Mouse (Mus musculus): ENCODE measurements around the gene Krtap28-10. TPM values are rescaled to one million over a fixed set of nuclear protein-coding genes. Genes with fewer than 3 reads are reported as not detected.

Krtap28-10 gene
- not detected for polyA plus RNA-seq (2014; fragmentation: Illumina TruSeq; extraction: RNeasy Lipid Tissue Mini Kit (QIAGEN cat#74804); ENCODE audit: low read depth, low replicate concordance)

GRCm38 (mm10) chr1:83042380-83042779 is at the start of gene Krtap28-10:
Gene Krtap28-10 (minus strand): TSS chr1:83042480.

GRCm38 (mm10) chr1:83060643-83061042 is 18.4 kb upstream of the Krtap28-10 start, which contains the start of gene Krtap28-13:
Gene Krtap28-13 (plus strand): TSS chr1:83060930.

GRCm38 (mm10) chr1:83059278-83059677 is 17.0 kb upstream of the Krtap28-10 start, which contains the start of gene A030005K14Rik:
Gene A030005K14Rik (minus strand): TSS chr1:83059378.

GRCm38 (mm10) chr1:83044882-83045427 is 2.7 kb upstream of the Krtap28-10 start, which contains the start of gene Gm47969:
Gene Gm47969 (plus strand): TSS chr1:83044932.

GRCm38 (mm10) chr1:83038109-83038672 is 4.1 kb downstream of the Krtap28-10 start, which contains the start of gene Slc19a3:
Gene Slc19a3 (minus strand): TSS chr1:83038448.

GRCm38 (mm10) chr1:83000306-83000705 is 42.0 kb downstream of the Krtap28-10 start, which contains the start of gene Gm47959:
Gene Gm47959 (plus strand): TSS chr1:83000548.

Other genes with a start within 250 kb of the Krtap28-10 start
- 18.7 TPM for gene Agfg1, start 203.0 kb downstream of the Krtap28-10 start, polyA plus RNA-seq (2014; fragmentation: Illumina TruSeq; extraction: RNeasy Lipid Tissue Mini Kit (QIAGEN cat#74804); ENCODE audit: low read depth, low replicate concordance)
- gene A030005L19Rik, start 129.2 kb downstream of the Krtap28-10 start, polyA plus RNA-seq (2014; fragmentation: Illumina TruSeq; extraction: RNeasy Lipid Tissue Mini Kit (QIAGEN cat#74804); ENCODE audit: low read depth, low replicate concordance), result not detected
- gene A030014E15Rik, start 117.6 kb downstream of the Krtap28-10 start, polyA plus RNA-seq (2014; fragmentation: Illumina TruSeq; extraction: RNeasy Lipid Tissue Mini Kit (QIAGEN cat#74804); ENCODE audit: low read depth, low replicate concordance), result not detected
- gene Gm6217, start 111.1 kb downstream of the Krtap28-10 start, polyA plus RNA-seq (2014; fragmentation: Illumina TruSeq; extraction: RNeasy Lipid Tissue Mini Kit (QIAGEN cat#74804); ENCODE audit: low read depth, low replicate concordance), result not detected
- gene A030003K21Rik, start 99.1 kb downstream of the Krtap28-10 start, polyA plus RNA-seq (2014; fragmentation: Illumina TruSeq; extraction: RNeasy Lipid Tissue Mini Kit (QIAGEN cat#74804); ENCODE audit: low read depth, low replicate concordance), result not detected
- gene Gm7544, start 86.5 kb downstream of the Krtap28-10 start, polyA plus RNA-seq (2014; fragmentation: Illumina TruSeq; extraction: RNeasy Lipid Tissue Mini Kit (QIAGEN cat#74804); ENCODE audit: low read depth, low replicate concordance), result not detected
- gene Gm47955, start 82.2 kb downstream of the Krtap28-10 start, polyA plus RNA-seq (2014; fragmentation: Illumina TruSeq; extraction: RNeasy Lipid Tissue Mini Kit (QIAGEN cat#74804); ENCODE audit: low read depth, low replicate concordance), result not detected
- gene Gm47959, start 41.9 kb downstream of the Krtap28-10 start, polyA plus RNA-seq (2014; fragmentation: Illumina TruSeq; extraction: RNeasy Lipid Tissue Mini Kit (QIAGEN cat#74804); ENCODE audit: low read depth, low replicate concordance), result not detected
- not detected for gene Slc19a3, start 4.0 kb downstream of the Krtap28-10 start, polyA plus RNA-seq (2014; fragmentation: Illumina TruSeq; extraction: RNeasy Lipid Tissue Mini Kit (QIAGEN cat#74804); ENCODE audit: low read depth, low replicate concordance)
- not detected for gene Gm47969, start 2.5 kb upstream of the Krtap28-10 start, polyA plus RNA-seq (2014; fragmentation: Illumina TruSeq; extraction: RNeasy Lipid Tissue Mini Kit (QIAGEN cat#74804); ENCODE audit: low read depth, low replicate concordance)
- gene A030005K14Rik, start 16.9 kb upstream of the Krtap28-10 start, polyA plus RNA-seq (2014; fragmentation: Illumina TruSeq; extraction: RNeasy Lipid Tissue Mini Kit (QIAGEN cat#74804); ENCODE audit: low read depth, low replicate concordance), result not detected
- gene Krtap28-13, start 18.4 kb upstream of the Krtap28-10 start, polyA plus RNA-seq (2014; fragmentation: Illumina TruSeq; extraction: RNeasy Lipid Tissue Mini Kit (QIAGEN cat#74804); ENCODE audit: low read depth, low replicate concordance), result not detected
- gene Ccl20, start 74.3 kb upstream of the Krtap28-10 start, polyA plus RNA-seq (2014; fragmentation: Illumina TruSeq; extraction: RNeasy Lipid Tissue Mini Kit (QIAGEN cat#74804); ENCODE audit: low read depth, low replicate concordance), result not detected
- gene Daw1, start 117.3 kb upstream of the Krtap28-10 start, polyA plus RNA-seq (2014; fragmentation: Illumina TruSeq; extraction: RNeasy Lipid Tissue Mini Kit (QIAGEN cat#74804); ENCODE audit: low read depth, low replicate concordance), result not detected

All from liver, adult 10 weeks (tissue).